Mouse (Mus musculus) lung, postnatal 10 days (tissue): ENCODE data around the gene Chrna10.
A peak's percentile ranks its signal among the peaks of the same experiment; 100 is the strongest.

Experiments
- DNase-seq: peaks from one replicate; pipeline ENCODE4 v3.0.0; 2021

Chrna10 gene

GRCm38 (mm10) chr7:102116579-102117331 is at the start of gene Chrna10:
Gene Chrna10 (minus strand): TSS chr7:102116828.
- no peak for DNase-seq

DNA sequence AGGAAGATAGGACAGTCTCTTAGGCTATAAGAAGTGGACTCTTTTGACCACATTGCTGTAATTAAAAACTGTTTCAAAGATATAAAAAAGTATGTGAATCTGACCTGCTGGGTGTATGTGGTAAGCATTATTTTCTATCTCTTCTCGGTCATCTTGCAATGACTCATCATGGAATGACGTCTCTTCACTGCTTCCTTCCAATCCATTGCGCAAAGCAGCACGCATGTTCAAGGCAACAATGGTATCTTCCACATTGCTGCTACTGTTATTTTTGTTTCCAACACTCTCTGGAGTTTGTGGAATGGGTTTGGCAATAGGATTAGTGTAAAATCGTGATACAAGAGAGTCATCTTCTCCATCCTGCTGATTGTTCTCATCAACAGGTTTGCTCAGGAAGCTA is 37.1 kb upstream of the Chrna10 start:
- no peak for DNase-seq

GRCm38 (mm10) chr7:102137898-102138297 is 21.3 kb upstream of the Chrna10 start:
- DNase-seq, result no peak

DNA sequence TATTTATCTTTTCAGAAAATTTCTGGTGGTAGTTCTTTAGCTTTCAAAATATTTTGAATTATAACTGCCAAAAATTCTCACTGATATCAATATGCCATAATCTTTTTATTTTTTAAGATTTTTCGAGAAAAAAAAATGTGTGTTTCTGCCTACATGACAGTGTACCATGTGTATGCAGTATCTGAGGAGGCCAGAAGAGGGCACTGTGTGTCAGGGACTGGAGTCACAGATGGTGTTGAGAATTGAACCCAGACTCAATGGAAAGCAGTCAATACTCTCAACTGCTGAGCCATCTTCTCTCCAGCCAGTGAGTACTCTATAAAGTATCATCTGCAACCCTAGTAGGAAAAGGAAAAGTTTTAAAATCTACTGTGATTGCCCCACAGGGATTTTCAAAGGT is 20.8 kb upstream of the Chrna10 start:
- DNase-seq, result peak; percentile 49

DNA sequence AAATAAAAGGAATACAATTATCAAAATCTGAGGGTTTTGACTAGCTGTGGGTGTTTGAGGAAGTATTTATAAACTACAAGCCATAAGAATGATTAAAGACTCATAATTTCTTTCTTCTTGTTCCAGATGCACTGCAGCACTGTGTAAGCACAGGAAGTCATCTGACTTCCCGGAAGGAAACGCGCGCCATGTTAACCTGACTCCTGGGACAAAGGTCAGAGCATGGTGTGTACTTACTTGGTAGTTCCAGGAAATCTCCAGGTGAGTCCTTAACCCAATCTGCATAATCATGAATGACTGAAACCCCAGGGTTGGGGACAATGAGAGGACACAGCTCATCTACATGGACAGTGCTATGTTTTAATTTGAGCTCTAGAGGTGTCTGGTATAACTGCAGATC is 15.8 kb upstream of the Chrna10 start:
- DNase-seq, result peak; percentile 49

DNA sequence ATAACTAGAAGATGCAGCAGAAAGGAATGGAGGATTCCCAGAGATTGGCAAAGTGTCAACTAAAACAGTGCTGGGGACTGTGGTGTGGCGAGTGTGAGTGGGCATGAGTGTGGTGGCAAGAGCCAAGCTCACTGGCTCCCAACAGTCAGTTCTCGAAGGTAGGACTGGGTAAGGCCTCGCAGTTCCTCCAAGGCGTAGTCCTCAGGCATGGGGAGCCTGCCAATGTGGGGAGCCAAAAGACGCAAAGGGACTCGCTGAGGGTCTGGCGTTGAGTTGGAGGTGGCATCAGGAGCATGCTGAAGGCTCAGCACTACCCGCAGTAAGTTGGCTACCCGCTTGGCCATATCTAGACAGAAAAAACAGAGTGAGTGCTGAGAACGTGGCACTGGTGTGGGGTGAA is 3.7 kb upstream of the Chrna10 start:
- no peak for DNase-seq

- DNase-seq, result no peak
Observed at GRCm38 (mm10) chr7:102117382-102117781, 754 bp upstream of the Chrna10 start.

DNA sequence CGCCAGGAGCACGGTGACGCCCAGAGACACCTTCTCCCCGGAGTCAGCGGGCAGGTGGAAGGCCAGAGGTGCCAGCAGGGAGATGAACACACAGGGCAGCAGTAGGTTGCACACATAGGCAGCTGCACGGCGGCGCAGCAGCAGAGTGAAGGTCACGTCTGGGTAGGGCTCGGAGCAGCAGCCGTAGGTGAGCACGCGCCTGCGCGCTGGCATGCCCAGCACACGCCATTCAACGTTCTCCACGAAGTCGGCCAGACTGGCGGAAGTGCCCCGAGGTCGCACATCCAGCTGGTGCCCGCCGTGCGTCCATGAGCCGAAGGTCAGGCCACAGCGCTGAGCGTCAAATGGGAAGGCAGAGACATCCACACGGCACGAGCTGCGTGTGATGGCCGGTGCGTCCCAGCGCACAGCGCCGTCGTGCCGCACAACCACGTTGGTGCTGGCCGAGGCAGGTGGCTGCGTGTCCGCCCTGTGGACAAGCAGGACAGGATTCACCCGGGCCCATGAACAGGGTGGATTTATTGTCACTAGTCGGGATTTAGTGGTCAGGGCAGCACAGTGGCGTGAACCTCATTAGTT is 3.4 kb downstream of the Chrna10 start:
- DNase-seq, result no peak

- DNase-seq, result no peak
Observed at GRCm38 (mm10) chr7:102109746-102110145, 6.9 kb downstream of the Chrna10 start.

DNA sequence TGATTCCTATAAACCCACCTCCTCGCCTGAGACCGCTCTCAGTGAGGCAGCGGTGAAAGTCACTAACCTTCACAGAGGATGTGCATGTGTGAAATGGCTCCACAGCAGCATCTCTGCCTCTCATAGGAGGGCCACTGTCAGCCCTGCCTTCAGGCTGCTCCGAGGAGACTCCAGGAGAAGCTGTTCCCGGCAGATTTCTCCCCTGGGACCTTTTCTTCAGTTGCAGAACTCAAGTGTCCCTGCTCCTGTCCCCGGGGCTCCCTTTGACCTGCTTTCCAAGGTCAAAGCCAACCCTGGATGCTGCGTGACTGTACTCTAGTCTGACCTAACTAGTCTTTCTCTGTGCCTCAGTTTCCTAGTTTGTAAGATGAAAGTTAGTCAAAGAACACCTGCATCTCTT is 7.5 kb downstream of the Chrna10 start, which contains the start of gene Art5:
Gene Art5 (minus strand): TSS at position 319 of the 400 bp plus-strand sequence.
- DNase-seq, result no peak

- DNase-seq, result no peak
Observed at GRCm38 (mm10) chr7:102108206-102108605, 8.4 kb downstream of the Chrna10 start.

DNA sequence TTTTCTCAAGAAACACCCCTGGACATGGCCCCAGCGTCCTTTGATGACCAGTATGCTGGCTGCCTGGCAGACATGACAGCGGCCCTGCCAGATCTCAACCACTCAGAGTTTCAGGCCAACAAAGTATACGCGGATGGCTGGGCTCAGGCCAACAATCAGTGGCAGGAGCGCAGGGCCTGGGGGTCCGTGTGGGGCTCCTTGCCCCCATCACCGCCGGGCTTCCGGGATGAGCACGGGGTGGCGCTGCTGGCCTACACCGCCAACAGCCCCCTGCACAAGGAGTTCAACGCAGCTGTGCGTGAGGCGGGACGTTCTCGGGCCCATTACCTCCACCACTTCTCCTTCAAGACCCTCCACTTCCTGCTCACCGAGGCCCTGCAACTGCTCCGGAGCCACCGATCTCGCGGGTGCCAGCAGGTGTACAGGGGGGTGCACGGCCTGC is 9.9 kb downstream of the Chrna10 start:
- peak; percentile 42 for DNase-seq

- DNase-seq, result peak; percentile 69
Observed at GRCm38 (mm10) chr7:102104126-102104525, 12.5 kb downstream of the Chrna10 start.

- no peak for DNase-seq
Observed at GRCm38 (mm10) chr7:102103555-102103954, 13.1 kb downstream of the Chrna10 start.

GRCm38 (mm10) chr7:102102696-102103095 is 13.9 kb downstream of the Chrna10 start:
- no peak for DNase-seq

DNA sequence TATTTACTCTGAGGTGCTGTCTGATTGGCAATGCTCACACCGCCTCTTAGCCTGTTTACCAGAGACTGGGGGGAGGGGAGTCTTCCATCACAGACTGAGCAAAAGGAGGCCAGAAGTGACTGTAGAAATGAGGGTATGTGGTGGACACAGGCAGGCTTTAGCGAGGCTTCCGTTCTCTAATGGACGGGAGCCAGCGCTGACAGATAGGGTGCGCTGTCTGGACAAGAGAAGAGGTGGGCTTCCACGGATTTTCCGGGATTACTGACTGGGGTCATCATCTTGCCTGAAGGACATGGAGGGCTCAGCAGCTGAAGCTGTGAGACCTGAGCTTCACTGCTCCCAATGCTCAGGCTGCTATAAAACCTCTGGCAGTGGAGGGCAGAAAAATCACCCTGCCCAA is 14.4 kb downstream of the Chrna10 start:
- peak; percentile 22 for DNase-seq

GRCm38 (mm10) chr7:102101487-102101886 is 15.1 kb downstream of the Chrna10 start, which contains the start of gene Art1:
Gene Art1 (plus strand): TSS chr7:102101743.
- DNase-seq, result no peak

GRCm38 (mm10) chr7:102100868-102101267 is 15.8 kb downstream of the Chrna10 start:
- no peak for DNase-seq

DNA sequence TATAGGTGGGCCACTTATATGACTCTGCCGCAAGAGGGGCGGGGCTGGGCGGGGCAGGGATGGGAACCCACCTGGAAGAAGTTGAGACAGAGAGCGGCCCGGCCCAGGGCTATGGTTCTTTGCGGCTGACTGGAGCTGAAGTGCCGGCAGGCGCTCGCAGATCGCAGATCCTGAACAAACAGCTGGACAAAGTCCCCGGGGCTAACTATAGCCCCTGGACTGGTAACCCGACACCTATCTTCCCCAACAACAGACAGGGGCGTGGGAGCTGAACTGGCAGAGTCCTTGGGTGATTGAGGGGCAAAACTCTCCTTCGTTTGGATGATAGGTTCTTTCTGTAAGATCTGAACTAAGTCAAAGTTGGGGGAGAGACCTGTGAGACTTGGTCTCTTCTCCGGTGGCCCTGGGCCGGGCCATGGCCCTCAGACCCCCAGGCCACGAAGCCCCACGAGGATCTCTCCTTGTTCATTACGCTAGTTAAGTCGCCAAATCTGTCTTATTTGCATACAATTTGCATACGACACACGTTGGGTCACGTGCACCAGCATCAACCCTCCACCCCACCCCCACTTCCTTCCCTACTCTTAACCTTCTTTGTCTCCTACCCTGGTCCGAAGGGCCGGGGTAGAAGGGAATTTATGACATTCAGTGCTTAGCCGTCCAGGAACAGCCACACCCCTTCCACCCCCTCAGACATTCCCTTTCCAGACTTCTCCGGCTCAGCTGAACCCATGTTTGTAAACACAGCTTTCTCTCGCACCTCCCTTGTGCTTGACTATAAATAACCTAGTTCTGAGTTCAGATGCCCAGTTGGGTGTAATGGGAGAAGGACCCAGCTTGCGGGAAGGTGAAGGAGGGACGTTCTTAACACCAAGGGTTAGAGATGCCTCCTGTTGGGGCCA is 16.6 kb downstream of the Chrna10 start:
- peak; percentile 84 for DNase-seq

- DNase-seq, result no peak
Observed at GRCm38 (mm10) chr7:102087336-102087735, 29.3 kb downstream of the Chrna10 start.

DNA sequence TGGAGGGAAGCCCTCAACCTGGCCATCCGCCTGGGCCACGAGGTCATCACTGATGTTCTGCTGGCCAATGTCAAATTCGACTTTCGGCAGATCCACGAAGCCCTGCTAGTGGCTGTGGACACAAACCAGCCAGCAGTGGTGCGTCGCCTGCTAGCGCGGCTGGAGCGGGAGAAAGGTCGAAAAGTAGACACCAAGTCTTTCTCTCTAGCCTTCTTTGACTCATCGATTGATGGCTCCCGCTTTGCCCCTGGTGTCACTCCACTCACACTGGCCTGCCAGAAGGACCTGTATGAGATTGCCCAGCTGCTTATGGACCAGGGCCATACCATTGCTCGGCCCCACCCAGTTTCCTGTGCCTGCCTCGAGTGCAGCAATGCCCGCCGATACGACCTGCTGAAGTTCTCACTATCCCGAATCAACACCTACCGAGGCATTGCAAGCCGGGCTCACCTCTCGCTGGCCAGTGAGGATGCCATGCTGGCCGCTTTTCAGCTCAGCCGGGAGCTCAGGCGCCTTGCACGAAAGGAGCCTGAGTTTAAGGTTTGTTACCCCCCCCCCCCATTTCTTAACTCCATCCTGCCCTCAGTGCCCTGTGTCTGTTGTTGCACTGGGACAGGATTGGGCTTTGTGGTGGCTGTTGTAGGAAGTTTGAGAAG is 32.5 kb downstream of the Chrna10 start:
- no peak for DNase-seq

- DNase-seq, result no peak
Observed at GRCm38 (mm10) chr7:102082816-102083215, 33.8 kb downstream of the Chrna10 start, which contains the start of gene Trpc2. Gene Trpc2 (plus strand): TSS chr7:102083116.

DNA sequence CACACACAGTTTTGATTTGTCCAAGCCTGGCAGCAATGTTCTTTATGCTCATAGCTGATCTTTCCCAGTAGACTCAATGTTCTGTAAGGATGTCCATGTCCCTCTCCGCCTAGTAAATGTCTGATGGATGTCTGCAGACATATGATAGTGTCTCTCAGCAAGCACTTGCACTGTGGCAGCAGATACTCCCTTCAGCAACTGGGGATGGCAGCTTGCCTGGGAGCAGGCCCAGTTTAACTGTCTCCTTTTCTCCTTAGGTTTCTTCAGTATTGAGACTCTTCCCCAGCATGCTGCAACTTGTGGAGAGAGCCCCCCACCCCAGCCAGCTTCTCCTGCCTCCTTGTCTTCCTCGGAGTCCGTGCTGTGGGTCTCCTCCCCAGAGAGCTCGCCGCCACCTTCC is 34.8 kb downstream of the Chrna10 start:
- DNase-seq, result no peak
